Mouse (Mus musculus) cerebellum, adult 8-10 months (tissue): ENCODE results near the gene Anln.
"Not testable (repeated sequence)": the region's sequence is repeated elsewhere in the genome, so short reads cannot be mapped to it uniquely, and the experiment has no call there.

Experiments used
- DNase-seq: peaks from one replicate; pipeline ENCODE4 v3.0.0; 2022

The Anln gene

DNA sequence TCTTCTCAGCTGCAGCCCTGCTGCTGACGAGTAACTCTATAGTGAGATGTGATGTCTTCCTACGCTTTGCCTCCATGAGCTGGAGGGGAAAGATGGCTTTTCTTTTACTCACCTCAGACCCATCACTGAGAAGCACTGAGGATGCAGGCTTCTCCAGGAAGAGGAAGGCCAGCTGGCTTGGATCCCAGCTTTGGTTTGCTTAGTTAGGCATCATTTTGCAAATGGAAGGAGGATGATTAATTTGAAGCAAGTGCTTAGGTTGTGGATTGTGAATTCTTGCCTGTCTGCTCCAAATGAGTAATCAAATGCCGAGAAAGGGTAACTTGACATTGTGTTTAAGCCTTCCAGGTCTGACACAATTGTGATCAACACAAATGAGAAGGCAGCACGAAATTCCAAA is 10.0 kb upstream of the Anln start:
- DNase-seq: no peak

DNA sequence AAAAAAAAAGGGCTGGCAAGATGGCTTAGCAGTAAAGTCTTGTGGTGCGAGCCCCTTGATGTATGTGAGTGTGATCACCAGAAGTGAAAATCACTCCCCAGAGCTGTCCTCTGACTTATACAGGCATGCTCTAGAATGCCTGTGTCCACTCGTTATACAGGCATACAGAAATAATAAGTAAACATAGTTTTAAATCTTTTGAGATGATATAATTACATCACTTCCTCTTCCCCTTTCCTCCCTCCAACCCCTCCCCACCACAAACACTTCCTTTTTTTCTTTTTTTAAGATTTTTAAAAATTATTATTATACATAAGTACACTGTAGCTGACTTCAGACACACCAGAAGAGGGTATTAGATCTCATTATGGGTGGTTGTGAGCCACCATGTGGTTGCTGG is 5.7 kb upstream of the Anln start:
- DNase-seq: no peak

DNA sequence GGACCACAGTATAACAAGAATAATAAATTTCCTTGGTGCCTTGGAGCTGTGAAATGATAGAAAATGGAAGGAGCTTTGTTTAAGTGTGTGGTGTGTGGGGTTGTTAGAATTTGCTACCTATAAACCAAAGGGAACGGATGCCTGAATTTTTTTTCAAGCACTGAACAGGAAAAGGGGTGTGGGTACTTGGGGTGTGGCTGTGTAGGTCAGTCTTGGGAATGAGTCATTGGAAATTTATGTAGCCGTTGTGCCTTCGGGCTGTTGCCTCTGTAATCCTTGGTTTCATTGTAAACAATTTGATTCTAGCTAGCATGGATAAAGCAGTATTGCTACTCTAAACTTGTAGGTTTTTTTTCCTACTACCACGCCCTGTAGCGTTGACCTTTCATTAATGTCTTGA is 1.4 kb upstream of the Anln start:
- DNase-seq: no peak

DNA sequence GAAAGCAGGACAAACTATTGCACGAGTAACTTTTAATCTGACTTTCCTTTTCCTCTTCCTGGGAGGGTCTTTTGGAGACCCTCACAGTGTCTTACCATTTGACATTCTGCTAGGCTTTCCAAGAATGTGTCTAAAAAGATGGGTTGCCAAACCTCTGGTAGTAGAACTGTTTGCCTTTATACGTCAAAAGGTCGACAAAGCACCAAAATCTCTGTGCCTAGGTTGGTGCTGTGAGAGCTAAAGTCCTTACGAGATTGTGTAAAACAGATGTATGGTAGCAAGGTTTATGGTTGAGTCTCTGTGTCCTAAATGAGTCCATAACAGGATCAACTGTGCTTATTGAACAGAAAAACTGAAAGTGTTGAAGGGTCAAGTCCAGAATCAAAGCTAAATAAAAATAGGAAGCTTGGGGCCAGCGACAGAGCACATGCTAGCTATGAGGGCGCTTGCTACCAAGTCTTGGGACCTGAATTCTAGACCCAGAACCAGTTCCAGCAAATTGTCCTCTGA is 803 bp upstream of the Anln start:
- DNase-seq: no peak

DNA sequence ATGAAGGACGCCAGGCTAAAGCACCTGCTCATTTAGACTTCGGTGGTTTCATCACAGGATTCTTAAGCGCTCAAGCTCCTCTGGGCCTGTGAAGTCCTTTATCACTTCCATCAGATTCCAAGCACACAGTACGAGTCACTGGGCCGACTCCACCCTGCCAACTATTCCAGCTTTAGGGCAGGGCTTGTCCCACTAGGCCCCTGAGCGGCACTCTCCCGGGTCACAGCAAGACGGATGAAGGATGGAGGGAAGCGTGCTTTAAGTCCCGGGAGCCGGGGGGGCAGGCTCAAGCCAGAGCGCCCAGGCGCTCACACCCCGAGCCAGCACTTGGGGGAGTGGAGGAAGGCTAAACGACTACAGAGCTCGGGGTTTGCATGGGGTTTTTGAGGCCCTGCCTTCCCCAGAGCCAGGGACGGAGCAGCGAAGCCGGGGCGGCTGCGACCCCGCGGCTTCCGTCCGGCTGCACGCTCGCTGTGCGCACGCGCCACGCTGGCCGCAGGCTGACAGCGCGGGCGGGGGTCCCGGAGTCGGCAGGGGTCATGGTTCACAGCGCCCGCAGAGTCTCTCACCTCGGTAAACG is 497 bp downstream of the Anln start:
- no peak for DNase-seq

DNA sequence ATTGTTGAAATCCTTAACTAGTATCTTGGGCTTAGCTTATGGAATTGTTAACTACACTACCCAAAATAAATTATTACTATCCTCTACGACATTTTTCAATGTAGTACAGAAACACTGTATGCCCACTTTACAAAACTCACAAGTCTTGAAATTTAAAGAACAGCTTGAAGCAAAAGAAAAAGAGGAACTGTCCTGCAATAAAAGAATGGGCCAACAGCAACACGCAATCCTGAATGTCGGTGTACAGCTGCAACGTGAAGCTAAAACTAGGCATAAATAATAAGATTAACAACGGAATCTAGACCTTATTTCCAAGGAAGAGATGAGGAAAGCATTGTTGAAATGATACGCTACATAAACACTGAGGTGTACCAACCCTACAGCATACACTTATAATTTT is 1.1 kb downstream of the Anln start:
- no peak for DNase-seq

DNA sequence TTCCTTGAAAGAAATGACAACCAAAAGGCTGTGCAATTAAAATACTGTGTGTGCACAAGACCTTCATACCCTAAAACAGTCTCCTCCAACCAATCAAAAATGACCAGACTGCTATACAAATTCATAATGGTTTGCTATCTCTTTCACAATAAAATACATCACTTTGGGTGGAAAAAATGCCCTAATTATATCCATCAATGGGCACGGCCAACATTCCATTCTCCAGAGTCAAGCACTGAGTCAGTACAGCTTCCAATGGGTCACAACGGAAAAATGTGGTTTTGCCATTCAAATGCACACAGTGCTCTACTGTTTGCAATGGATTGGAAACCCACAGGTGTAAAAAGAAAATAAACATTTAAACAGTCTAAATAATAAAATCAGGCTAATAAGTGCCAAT is 3.1 kb downstream of the Anln start:
- DNase-seq: no peak

DNA sequence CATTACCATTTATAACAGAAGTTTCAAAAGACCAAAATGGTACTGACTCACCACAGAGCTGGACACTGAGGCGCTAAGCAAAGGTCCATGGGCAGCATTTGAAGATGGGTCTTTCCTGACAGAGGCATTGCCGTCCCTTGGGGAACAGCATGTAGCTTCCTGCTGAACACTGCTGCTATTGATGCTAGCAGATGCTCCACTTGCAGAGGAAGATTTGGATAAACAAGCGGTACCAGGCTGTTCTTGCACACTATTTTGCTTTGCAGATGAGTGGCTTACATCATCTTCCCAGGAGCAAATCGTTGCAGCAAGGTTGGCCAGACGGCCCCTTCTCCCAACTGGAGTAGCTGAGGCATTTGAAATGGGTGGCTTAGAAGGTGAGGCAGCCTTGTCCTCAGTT is 12.9 kb downstream of the Anln start:
- DNase-seq: peak; percentile 1

DNA sequence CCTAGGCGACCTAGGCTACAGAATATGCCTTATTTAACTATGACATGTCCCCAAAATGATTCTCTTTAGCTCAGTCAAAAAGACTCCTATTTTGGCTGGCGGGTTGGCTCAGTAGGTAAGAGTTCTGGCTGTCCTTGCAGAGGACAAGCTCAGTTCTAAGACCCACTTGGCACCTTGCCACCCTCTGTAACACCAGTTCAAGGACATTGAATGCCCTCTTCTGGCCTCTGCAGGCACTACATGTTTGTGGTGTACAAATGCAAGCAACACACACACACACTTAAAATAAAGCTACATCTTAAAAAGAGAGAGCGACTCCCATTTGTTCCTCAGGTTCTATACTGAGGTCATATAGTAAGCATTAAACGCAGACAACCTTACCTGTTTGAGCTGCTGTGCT is 16.2 kb downstream of the Anln start:
- DNase-seq: no peak

DNA sequence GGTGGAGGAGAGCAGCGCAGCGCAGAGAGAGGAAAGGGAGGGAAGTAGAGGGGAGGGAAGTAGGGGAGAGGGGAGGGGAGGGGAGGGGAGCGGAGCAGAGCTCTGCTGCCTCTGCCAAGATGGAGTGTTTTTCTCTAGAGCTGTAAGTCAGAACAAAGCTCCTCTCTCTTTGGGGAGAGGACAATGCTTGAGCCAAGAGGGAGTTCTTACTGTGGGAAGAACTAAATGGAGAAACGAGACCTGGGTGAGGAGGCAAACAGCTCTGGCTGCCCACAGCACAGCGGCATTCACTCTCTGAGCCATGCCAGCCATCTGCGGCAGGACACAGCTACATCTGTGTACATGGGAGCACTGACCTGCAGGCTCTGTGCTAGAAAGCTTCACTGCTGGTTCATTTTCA is 21.0 kb downstream of the Anln start:
- DNase-seq: no peak

DNA sequence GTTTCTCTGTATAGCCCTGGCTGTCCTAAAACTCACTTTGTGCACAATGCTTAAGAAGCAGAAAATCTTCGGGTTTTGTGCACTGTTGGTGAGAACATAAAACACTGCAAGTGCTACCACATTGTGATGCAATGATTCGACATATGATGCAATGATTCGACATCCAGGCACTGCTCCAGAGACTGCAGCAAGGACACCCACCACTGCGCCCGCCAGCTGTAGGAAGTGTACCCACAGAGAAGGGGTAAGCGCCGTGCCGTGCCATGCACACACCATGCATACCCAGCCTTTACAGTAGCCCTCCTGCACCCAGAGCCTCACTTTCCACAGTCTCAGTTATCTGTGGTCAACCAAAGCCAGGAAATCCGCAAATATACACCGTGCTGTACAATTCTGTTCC is 22.4 kb downstream of the Anln start:
- DNase-seq: no peak

DNA sequence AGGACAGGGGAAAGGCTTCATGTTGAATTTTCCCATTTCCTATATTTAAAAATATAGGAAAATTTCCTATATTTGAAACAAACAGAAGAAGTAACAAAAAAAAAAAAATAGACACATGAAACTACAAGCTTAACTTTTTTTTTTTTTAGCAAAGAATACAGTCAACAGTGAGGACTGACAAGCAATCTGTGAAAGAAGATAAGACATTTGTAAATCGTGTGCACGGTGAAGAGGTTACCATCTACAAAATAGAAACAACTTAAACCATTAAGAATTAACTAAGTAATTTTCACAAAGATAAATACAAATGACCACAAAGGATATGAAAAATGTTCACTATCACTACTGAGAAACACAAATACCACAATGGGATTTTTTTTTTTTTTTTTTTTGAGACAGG is 22.8 kb downstream of the Anln start:
- no peak for DNase-seq

DNA sequence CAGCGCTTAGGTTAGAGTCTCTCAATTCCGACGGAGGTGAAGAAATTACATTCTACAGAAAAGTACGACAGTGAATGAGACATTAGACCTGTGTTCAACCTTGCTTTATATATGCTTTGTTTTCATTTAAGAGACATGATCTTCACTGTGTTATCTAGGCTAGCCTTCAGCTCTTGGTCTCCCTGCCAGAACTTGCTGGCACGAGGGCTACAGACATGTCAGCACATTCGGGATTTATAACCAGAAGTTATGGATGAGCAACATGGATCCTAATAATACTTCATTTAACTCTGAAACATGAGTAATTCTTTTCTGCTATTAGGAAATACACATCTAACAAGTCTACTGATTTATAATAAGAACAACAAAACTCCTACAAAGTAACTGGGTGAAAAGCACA is 28.1 kb downstream of the Anln start:
- no peak for DNase-seq

DNA sequence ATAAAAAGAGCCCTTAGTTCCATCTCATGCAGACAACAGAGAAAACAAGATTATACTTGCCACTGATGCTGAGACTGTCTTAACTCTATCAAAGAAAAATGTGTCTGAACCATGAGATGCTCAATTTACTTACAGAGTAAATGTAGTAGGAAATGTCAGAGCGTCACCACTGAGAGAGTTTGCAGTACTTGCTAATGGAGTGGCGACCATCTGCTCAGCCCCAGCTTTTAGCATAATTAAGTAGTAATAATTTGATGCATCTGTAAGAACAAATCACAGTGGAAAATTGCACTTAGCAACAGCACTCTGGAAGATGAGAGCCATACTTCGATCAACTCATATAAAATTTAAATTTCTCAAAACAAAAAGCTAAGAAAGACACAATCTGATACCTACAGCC is 33.1 kb downstream of the Anln start:
- DNase-seq: no peak

DNA sequence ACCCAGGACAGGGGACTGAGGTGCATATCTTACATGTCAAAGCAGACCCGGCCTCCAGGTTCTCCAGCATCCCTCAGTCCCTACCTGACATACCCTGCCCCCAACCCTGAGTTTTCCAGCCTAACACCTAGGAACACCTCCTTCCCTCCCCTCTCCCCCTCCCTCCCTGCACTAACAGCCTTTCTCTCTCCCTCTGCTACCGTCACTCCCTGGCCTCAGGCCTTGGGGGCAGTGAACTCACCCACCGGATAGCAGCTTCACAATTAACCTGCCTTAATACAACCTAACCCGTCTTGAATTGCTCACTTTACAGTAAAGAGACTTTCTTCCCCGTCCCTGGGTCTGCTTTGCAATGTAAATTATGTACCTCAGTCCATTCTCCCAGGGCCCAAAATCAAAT is 35.1 kb downstream of the Anln start:
- no peak for DNase-seq

DNA sequence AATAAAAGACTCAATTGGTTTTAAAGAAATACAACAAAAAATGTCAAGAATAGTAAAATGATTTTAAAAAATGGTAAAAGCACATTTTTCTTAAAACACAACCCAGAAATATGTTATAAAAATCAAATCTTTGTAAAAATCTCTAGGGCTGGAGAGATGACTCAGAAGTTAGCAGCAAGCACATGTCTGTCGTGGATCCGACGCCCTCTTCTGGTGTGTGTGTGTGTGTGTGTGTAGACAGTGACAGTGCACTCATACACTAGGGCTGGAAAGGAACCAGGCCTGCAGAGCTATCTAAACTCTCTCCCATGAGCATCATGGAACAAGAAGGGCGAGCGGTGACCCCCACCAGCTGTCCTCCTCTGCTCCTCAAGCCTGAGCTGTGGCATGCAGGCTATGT is 35.5 kb downstream of the Anln start:
- DNase-seq: no peak

DNA sequence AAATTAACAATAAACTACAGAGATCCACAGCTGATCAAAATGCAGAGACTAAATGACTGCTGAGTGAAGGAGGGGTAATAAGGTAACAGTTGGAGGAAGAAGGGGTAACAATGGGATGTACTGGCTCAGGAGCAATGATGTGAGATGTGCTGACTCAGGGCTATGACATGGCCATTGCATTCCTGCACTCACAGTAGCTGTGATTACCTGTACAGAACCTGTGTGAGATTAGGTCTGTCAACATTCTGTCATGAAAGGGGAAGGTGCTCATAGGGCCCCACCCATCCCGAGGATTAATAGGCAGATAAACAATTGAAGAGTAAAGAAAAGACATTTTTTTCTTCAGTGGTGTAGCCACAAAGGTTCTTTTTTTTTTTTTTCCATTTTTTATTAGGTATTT is 48.7 kb downstream of the Anln start:
- no peak for DNase-seq

DNA sequence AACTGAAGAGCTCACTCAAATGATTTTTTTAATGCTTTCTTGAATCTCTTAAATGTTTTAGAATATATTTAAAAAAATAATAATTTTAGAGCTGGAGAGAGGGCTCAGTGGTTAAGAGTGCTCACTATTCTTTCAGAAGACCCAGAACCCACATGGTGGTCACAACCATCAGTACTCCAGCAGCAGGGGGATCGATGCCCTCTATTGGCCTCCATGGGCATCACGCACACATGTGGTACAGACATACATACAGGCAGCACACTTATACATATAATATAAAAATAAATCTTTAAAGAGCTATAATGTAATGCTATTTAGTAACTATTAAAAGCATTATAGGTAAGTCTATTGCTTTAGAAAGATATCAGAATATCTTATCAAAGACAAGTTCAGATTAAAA is 51.8 kb downstream of the Anln start:
- DNase-seq: no peak

DNA sequence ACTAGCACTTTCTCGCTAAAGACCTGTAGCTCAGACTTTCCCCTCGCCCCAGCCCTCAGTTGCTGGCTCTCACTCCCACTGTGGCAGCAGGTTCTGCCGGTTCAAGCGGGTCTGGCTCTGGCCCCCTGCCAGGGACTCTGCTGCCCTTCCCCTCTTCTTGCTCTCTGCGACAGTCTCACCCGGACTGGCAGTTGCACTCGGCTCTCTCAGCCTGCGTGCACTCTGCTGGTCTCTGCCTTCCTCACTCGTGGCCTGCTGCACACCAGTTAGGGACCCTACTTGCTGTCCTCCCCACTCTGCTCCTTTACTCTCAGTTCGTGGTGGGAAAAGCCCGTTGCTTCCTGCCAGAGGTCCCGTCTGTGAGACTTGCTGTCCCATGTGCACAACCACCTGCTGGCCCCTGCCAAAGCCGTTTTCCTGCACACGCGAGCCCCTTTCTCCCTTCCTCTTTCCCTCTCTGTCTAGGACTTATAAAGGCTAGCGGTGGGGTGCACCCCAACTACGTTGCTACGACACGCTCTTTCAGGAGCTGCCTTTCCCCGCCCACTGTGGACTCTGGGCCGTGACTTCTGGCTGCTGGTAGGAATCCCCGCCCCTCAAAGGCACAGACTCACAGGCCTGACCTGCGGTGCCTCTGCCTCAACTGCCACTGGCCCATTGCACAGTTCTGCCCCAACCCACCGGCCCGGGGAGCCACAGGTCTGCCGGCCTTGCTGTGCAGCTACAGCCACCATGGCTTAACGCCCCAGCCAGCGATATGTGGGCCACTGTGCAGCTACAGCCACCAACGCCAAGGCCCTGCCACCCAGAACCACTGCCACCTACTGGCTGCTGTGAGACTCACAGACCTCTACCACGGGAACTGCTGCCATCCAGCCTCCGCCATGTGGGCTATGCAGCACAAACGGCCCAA is 61.3 kb downstream of the Anln start:
- DNase-seq: peak; percentile 83

DNA sequence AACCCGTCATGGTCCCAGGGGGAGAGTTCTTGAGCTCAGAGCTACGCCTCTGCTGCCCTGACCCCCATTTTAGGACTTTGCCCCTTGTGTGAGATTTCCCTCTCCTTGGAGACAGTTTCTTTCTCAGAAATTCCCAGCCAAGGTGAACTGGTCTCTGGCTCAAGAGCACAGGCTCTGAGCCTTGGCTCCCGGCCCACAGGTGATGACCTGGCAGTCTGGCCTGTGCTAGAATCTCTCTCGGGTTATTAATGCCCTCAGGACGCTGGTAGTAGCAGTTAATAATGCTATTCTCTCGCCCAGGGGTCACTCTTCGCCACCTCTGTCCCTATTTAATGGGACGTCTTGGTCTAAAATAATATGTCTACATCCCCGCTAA is 61.9 kb downstream of the Anln start:
- peak; percentile 35 for DNase-seq

DNA sequence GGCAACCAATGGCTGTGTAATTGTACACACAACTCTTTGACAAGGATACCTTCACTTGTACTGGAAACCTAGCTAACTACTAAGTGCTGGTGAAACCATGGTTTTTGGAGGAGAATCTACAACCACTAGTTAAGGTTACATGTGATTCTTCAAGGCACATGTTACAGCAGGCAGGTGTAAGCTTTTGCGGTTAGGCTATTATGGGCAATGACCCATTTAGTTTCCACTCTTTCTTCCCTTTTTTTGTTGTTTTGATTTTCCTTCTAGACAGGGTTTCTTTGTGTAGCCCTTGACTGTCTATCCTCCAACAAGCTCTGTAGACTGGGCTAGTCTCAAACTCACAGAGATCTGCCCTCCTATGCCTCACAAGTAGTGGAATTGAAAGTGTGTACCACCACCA is 64.4 kb downstream of the Anln start:
- DNase-seq: no peak

DNA sequence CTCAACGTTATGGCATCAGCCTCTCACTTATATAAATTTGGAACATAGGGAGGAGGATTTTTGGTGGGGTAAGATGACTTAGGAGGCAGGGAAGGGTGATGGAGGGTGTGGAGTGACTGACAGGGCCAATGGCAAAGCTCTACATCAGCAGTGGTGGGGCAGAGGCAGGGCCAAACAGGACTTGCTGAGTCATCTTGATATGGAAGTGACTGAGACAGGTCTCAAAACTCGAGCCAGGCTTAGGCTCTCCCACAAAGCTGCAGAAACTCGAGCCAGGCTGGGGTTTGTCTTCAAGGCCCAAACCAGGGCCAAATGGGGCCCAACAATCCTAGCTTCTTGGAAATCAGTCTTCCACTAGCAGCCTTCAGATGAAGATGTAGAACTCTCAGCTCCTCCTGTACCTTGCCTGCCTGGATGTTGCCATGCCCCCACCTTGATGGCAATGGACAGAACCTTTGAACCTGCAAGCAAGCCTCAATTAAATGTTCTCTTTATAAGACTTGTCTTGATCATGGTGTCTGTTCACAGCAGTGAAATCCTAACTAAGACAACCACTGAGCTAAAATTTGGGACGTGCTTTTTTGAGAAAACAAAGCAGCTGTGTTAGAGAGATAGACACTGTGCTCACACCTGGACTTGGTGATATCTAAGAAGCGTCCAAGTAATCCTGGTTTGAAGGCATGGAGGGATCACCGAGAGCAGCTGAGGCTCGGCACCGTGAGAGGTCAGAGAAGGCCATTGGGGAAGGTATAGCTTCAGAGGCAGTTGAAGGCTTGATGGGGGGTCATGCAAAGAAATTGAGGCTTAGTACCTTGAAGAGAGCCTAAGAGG is 66.4 kb downstream of the Anln start:
- DNase-seq: no peak

DNA sequence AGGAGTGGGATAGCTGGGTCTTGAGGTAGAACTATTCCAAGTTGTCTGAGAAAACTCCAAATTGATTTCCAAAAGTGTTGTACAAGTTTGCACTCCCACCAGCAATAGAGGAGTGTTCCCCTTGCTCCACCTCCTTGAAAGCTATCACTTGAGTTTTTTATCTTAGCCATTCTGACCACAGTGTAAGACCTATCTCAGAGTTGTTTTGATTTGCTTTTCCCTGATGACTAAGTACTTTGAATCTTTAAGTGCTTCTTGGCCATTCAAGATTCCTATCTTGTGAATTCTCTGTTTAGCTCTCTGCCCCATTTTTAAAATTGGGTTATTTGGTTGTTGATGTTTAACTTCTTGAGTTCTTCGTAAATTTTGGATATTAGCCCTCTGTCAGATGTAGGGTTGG is 69.9 kb downstream of the Anln start:
- no peak for DNase-seq

DNA sequence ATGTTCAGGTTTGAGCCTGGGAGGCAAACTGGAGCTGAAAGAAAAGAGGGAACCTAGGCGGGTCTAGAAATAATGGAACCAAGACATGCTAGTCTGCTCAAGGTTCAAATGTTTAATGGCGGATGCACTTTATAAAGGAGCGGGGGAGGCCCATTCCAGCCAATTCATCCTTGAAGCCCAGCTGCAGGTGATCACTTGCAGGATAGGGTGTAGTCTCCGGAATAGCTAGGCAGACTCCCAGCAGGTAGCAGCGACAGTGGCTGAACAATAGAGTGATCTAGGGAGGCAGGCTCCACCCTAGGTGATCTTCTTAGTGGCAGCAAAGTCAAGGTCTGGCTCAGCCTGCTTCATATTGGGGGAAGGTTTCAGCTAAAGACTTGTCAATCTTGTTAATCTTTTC is 72.9 kb downstream of the Anln start:
- not testable (repeated sequence) for DNase-seq
